Mouse (Mus musculus): ENCODE measurements at regions not wholly inside any gene's neighbourhood (a gene's known extent, or its start where the extent isn't known, plus 50 kb on each side); places are given as distances from the start of the nearest gene placed in this dataset.

- ATAC-seq (no peak), DNase-seq (no peak)
- H3K4me3 ChIP-seq (ENCODE audit: low read depth, low read length), result no peak overlapping the region
- 81% methylated on average over 4 of the region's 4 CpGs for WGBS
- no peaks in the 10 kb centered on the region for H3K9me3 ChIP-seq (ENCODE audit: low read length)
- no peaks in the 10 kb centered on the region for H3K4me1 ChIP-seq (ENCODE audit: insufficient read depth)
- H3K4me2 ChIP-seq (ENCODE audit: low read depth), result no peak overlapping the region
- no peak for TF ChIP-seq CTCF (IDR thresholded peaks at IDR 0.05; ENCODE audit: low read depth)
- no peak overlapping the region for H3K27ac ChIP-seq (ENCODE audit: low read depth, low read length)
- no peaks in the 10 kb centered on the region for H3K27me3 ChIP-seq (ENCODE audit: insufficient read depth, low read length)
- H3K36me3 ChIP-seq (ENCODE audit: insufficient read depth), result no peaks in the 10 kb centered on the region
- H3K9ac ChIP-seq, result no peak overlapping the region
Measured at GRCm38 (mm10) chr10:126802732-126803131, 98.4 kb downstream of the Atp23 start.

- Histone ChIP-seq H3K4me1 (ENCODE audit: insufficient read depth) (no peaks in the 10 kb centered on the region), H3K36me3 (ENCODE audit: insufficient read depth) (no peaks in the 10 kb centered on the region), H3K4me3 (ENCODE audit: low read depth, low read length) (no peak overlapping the region), H3K4me2 (ENCODE audit: low read depth) (no peak overlapping the region), H3K9me3 (ENCODE audit: low read length) (no peaks in the 10 kb centered on the region), H3K27ac (ENCODE audit: low read depth, low read length) (no peak overlapping the region), H3K9ac (no peak overlapping the region), H3K27me3 (ENCODE audit: insufficient read depth, low read length) (no peaks in the 10 kb centered on the region)
- no peak for DNase-seq
- ATAC-seq, result no peak
- TF ChIP-seq CTCF (IDR thresholded peaks at IDR 0.05; ENCODE audit: low read depth), result peak; percentile 55
- WGBS, result 53% methylated on average over 4 of the region's 4 CpGs
Measured at GRCm38 (mm10) chr10:126799393-126799792, 101.8 kb downstream of the Atp23 start.

- no peak overlapping the region for H3K9ac ChIP-seq
- WGBS, result 38% methylated on average over 3 of the region's 3 CpGs
- H3K27ac ChIP-seq (ENCODE audit: low read depth, low read length), result no peak overlapping the region
- H3K36me3 ChIP-seq (ENCODE audit: insufficient read depth), result no peaks in the 10 kb centered on the region
- H3K27me3 ChIP-seq (ENCODE audit: insufficient read depth, low read length), result no peaks in the 10 kb centered on the region
- no peaks in the 10 kb centered on the region for H3K4me1 ChIP-seq (ENCODE audit: insufficient read depth)
- ATAC-seq (no peak), DNase-seq (no peak)
- H3K4me2 ChIP-seq (ENCODE audit: low read depth), result no peak overlapping the region
- H3K9me3 ChIP-seq (ENCODE audit: low read length), result no peaks in the 10 kb centered on the region
- no peak for TF ChIP-seq CTCF (IDR thresholded peaks at IDR 0.05; ENCODE audit: low read depth)
- no peak overlapping the region for H3K4me3 ChIP-seq (ENCODE audit: low read depth, low read length)
Measured at GRCm38 (mm10) chr10:126793136-126793535, 108.0 kb downstream of the Atp23 start.

GRCm38 (mm10) chr10:126792371-126792835, 108.8 kb downstream of the Atp23 start:
- Histone ChIP-seq H3K27ac (ENCODE audit: low read depth, low read length) (no peak overlapping the region), H3K27me3 (ENCODE audit: insufficient read depth, low read length) (no peaks in the 10 kb centered on the region), H3K9ac (no peak overlapping the region), H3K9me3 (ENCODE audit: low read length) (no peaks in the 10 kb centered on the region), H3K36me3 (ENCODE audit: insufficient read depth) (no peaks in the 10 kb centered on the region), H3K4me2 (ENCODE audit: low read depth) (no peak overlapping the region), H3K4me1 (ENCODE audit: insufficient read depth) (no peaks in the 10 kb centered on the region), H3K4me3 (ENCODE audit: low read depth, low read length) (no peak overlapping the region)
- ATAC-seq (no peak), DNase-seq (no peak)
- WGBS, result 50% methylated on average over 10 of the region's 10 CpGs
- no peak for TF ChIP-seq CTCF (IDR thresholded peaks at IDR 0.05; ENCODE audit: low read depth)

- no peak for TF ChIP-seq CTCF (IDR thresholded peaks at IDR 0.05; ENCODE audit: low read depth)
- Histone ChIP-seq H3K27ac (ENCODE audit: low read depth, low read length) (no peak overlapping the region), H3K9me3 (ENCODE audit: low read length) (no peaks in the 10 kb centered on the region), H3K9ac (no peak overlapping the region), H3K4me2 (ENCODE audit: low read depth) (no peak overlapping the region), H3K4me3 (ENCODE audit: low read depth, low read length) (no peak overlapping the region), H3K27me3 (ENCODE audit: insufficient read depth, low read length) (no peaks in the 10 kb centered on the region), H3K4me1 (ENCODE audit: insufficient read depth) (no peaks in the 10 kb centered on the region), H3K36me3 (ENCODE audit: insufficient read depth) (no peaks in the 10 kb centered on the region)
- ATAC-seq (no peak), DNase-seq (no peak)
- WGBS, result 22% methylated on average over 5 of the region's 5 CpGs
Measured at GRCm38 (mm10) chr10:126788277-126788676, 112.9 kb downstream of the Atp23 start.

GRCm38 (mm10) chr10:126783161-126783560, 118.0 kb downstream of the Atp23 start:
- WGBS, result 95% methylated on average over 8 of the region's 8 CpGs
- no peak overlapping the region for H3K4me2 ChIP-seq (ENCODE audit: low read depth)
- H3K27ac ChIP-seq (ENCODE audit: low read depth, low read length), result no peak overlapping the region
- no peaks in the 10 kb centered on the region for H3K4me1 ChIP-seq (ENCODE audit: insufficient read depth)
- no peak overlapping the region for H3K4me3 ChIP-seq (ENCODE audit: low read depth, low read length)
- H3K36me3 ChIP-seq (ENCODE audit: insufficient read depth), result no peaks in the 10 kb centered on the region
- ATAC-seq (no peak), DNase-seq (no peak)
- no peak overlapping the region for H3K9ac ChIP-seq
- no peaks in the 10 kb centered on the region for H3K27me3 ChIP-seq (ENCODE audit: insufficient read depth, low read length)
- no peak for TF ChIP-seq CTCF (IDR thresholded peaks at IDR 0.05; ENCODE audit: low read depth)
- no peaks in the 10 kb centered on the region for H3K9me3 ChIP-seq (ENCODE audit: low read length)

GRCm38 (mm10) chr10:126776603-126777002, 124.6 kb downstream of the Atp23 start:
- DNase-seq, result no peak
- 82% methylated on average over 3 of the region's 3 CpGs for WGBS
- no peak overlapping the region for H3K9ac ChIP-seq
- ATAC-seq, result no peak
- no peaks in the 10 kb centered on the region for H3K4me1 ChIP-seq (ENCODE audit: insufficient read depth)
- no peaks in the 10 kb centered on the region for H3K27me3 ChIP-seq (ENCODE audit: insufficient read depth, low read length)
- no peak overlapping the region for H3K4me2 ChIP-seq (ENCODE audit: low read depth)
- no peak overlapping the region for H3K4me3 ChIP-seq (ENCODE audit: low read depth, low read length)
- no peaks in the 10 kb centered on the region for H3K36me3 ChIP-seq (ENCODE audit: insufficient read depth)
- no peaks in the 10 kb centered on the region for H3K9me3 ChIP-seq (ENCODE audit: low read length)
- no peak overlapping the region for H3K27ac ChIP-seq (ENCODE audit: low read depth, low read length)
- TF ChIP-seq CTCF (IDR thresholded peaks at IDR 0.05; ENCODE audit: low read depth), result no peak

GRCm38 (mm10) chr10:126775946-126776345, 125.2 kb downstream of the Atp23 start:
- WGBS, result 48% methylated on average over 13 of the region's 13 CpGs
- no peak overlapping the region for H3K9ac ChIP-seq
- no peak overlapping the region for H3K4me2 ChIP-seq (ENCODE audit: low read depth)
- no peaks in the 10 kb centered on the region for H3K36me3 ChIP-seq (ENCODE audit: insufficient read depth)
- no peaks in the 10 kb centered on the region for H3K9me3 ChIP-seq (ENCODE audit: low read length)
- no peaks in the 10 kb centered on the region for H3K27me3 ChIP-seq (ENCODE audit: insufficient read depth, low read length)
- TF ChIP-seq CTCF (IDR thresholded peaks at IDR 0.05; ENCODE audit: low read depth), result no peak
- ATAC-seq (no peak), DNase-seq (no peak)
- no peaks in the 10 kb centered on the region for H3K4me1 ChIP-seq (ENCODE audit: insufficient read depth)
- no peak overlapping the region for H3K4me3 ChIP-seq (ENCODE audit: low read depth, low read length)
- H3K27ac ChIP-seq (ENCODE audit: low read depth, low read length), result no peak overlapping the region
